Mouse (Mus musculus) adrenal gland, postnatal 4 days (tissue): ENCODE measurements around the gene Usp45. TPM values are rescaled to one million over a fixed set of nuclear protein-coding genes. Genes with fewer than 3 reads are reported as not detected.

Experiments
- total RNA-seq, 2 experiments: library from RNA; stranded (reverse); gene quantifications; 2 replicates each; pipeline ENCODE4 v1.2.3; 2021

The Usp45 gene
- total RNA-seq, 2 experiments from 2014 or later: 20.8 to 21.5 TPM

Other genes with a start within 250 kb of the Usp45 start
- gene Prdm13, start 81.2 kb upstream of the Usp45 start, total RNA-seq: not detected
- gene Ccnc, start 39.5 kb upstream of the Usp45 start, total RNA-seq: 10 to 100 TPM; 21.3 to 22.4 TPM
- 10 to 100 TPM; 12.7 to 13.1 TPM for gene Tstd3, start 56 bp downstream of the Usp45 start, total RNA-seq
- 100 to 1,000 TPM; 160 to 175 TPM for gene Pnisr, start 80.4 kb downstream of the Usp45 start, total RNA-seq
- gene Coq3, start 112.5 kb downstream of the Usp45 start, total RNA-seq: 10 to 100 TPM; 17.0 to 20.4 TPM
- gene Faxc, start 164.2 kb downstream of the Usp45 start, total RNA-seq: 10 to 100 TPM; 12.6 to 13.5 TPM